In genomic region chr7:51823562-51824338, GRCm38 (mm10) we compare ENCODE assay signal across 20 mouse cellular contexts. TPM values are rescaled to one million over a fixed set of nuclear protein-coding genes. Genes with fewer than 3 reads are reported as not detected.
DNase-seq lines count a peak whose midpoint lies in the region; ATAC-seq and TF ChIP-seq lines count a peak whose summit lies in the region.
"Had no signal": no experiment of that assay in that cellular context is flagged by ENCODE, and none has a peak within 500 bp of the region (broad histone marks: within the 10 kb centered on the region; RNA-seq: fewer than 3 reads in every experiment).

No protein-coding gene starts in this region.

- no peaks in the 10 kb centered on the region for H3K9me3 ChIP-seq in midbrain, embryonic 11.5 days (ENCODE audit: control insufficient read depth, low read length)
- H3K9me3 ChIP-seq in midbrain, embryonic 10.5 days (replicated peaks) = no peaks in the 10 kb centered on the region
- H3K9me3 ChIP-seq in forebrain, embryonic 14.5 days (replicated peaks; ENCODE audit: control insufficient read depth, low read length) = no peaks in the 10 kb centered on the region
- no peaks in the 10 kb centered on the region for H3K9me3 ChIP-seq in hindbrain, embryonic 16.5 days (ENCODE audit: control insufficient read depth, low read length)
- H3K9me3 ChIP-seq in midbrain, postnatal 0 days (ENCODE audit: low read length) = no peaks in the 10 kb centered on the region
- H3K9me3 ChIP-seq: embryonic facial prominence, embryonic 12.5 days; intestine, embryonic 15.5 days; limb, embryonic 12.5 days; liver, embryonic 13.5 days had no signal

- H3K4me2 ChIP-seq in midbrain, embryonic 11.5 days = no peak overlapping the region
- no peak overlapping the region for H3K4me2 ChIP-seq in forebrain, embryonic 14.5 days (ENCODE audit: low read length)
- H3K4me2 ChIP-seq in hindbrain, embryonic 16.5 days (ENCODE audit: low read length) = no peak overlapping the region
- H3K4me2 ChIP-seq in midbrain, postnatal 0 days (ENCODE audit: low read depth, low read length, poor library complexity, severe bottlenecking) = no peak overlapping the region
- H3K4me2 ChIP-seq: embryonic facial prominence, embryonic 12.5 days; intestine, embryonic 15.5 days; limb, embryonic 12.5 days; liver, embryonic 13.5 days; lung, embryonic 14.5 days had no signal

- no peaks in the 10 kb centered on the region for H3K4me1 ChIP-seq in midbrain, embryonic 11.5 days (ENCODE audit: control insufficient read depth, insufficient read depth, low read length)
- H3K4me1 ChIP-seq in midbrain, embryonic 10.5 days = no peaks in the 10 kb centered on the region
- H3K4me1 ChIP-seq in forebrain, embryonic 14.5 days (ENCODE audit: control insufficient read depth, insufficient read depth, low read length) = no peaks in the 10 kb centered on the region
- no peaks in the 10 kb centered on the region for H3K4me1 ChIP-seq in hindbrain, embryonic 16.5 days (ENCODE audit: control insufficient read depth, insufficient read depth, low read depth, low read length)
- no peaks in the 10 kb centered on the region for H3K4me1 ChIP-seq in midbrain, postnatal 0 days (ENCODE audit: insufficient read depth, low read length)
- H3K4me1 ChIP-seq: embryonic facial prominence, embryonic 12.5 days; intestine, embryonic 15.5 days; liver, embryonic 13.5 days had no signal

- no peaks in the 10 kb centered on the region for H3K36me3 ChIP-seq in midbrain, embryonic 11.5 days (ENCODE audit: control insufficient read depth, insufficient read depth, low read length)
- no peaks in the 10 kb centered on the region for H3K36me3 ChIP-seq in midbrain, embryonic 10.5 days
- no peaks in the 10 kb centered on the region for H3K36me3 ChIP-seq in forebrain, embryonic 14.5 days (ENCODE audit: control insufficient read depth, insufficient read depth, low read length)
- H3K36me3 ChIP-seq in hindbrain, embryonic 16.5 days (ENCODE audit: control insufficient read depth, insufficient read depth, low read length) = no peaks in the 10 kb centered on the region
- H3K36me3 ChIP-seq in midbrain, postnatal 0 days (ENCODE audit: insufficient read depth, low read length) = no peaks in the 10 kb centered on the region
- H3K36me3 ChIP-seq: embryonic facial prominence, embryonic 12.5 days; intestine, embryonic 15.5 days; limb, embryonic 12.5 days; liver, embryonic 13.5 days had no signal

- H3K27me3 ChIP-seq in midbrain, embryonic 11.5 days (ENCODE audit: control insufficient read depth, insufficient read depth, low read length) = no peaks in the 10 kb centered on the region
- H3K27me3 ChIP-seq in midbrain, embryonic 10.5 days (ENCODE audit: low read depth, poor library complexity, severe bottlenecking) = no peaks in the 10 kb centered on the region
- H3K27me3 ChIP-seq in forebrain, embryonic 14.5 days (replicated peaks; ENCODE audit: control insufficient read depth, insufficient read depth, low read length) = no peaks in the 10 kb centered on the region
- no peaks in the 10 kb centered on the region for H3K27me3 ChIP-seq in hindbrain, embryonic 16.5 days (replicated peaks; ENCODE audit: control insufficient read depth, insufficient read depth, low read length)
- H3K27me3 ChIP-seq in midbrain, postnatal 0 days (ENCODE audit: insufficient read depth, low read length) = no peaks in the 10 kb centered on the region
- H3K27me3 ChIP-seq: embryonic facial prominence, embryonic 12.5 days; intestine, embryonic 15.5 days; limb, embryonic 12.5 days; liver, embryonic 13.5 days had no signal

- H3K9ac ChIP-seq in midbrain, embryonic 11.5 days (ENCODE audit: low read length) = no peak overlapping the region
- H3K9ac ChIP-seq in forebrain, embryonic 14.5 days (ENCODE audit: low read length) = no peak overlapping the region
- no peak overlapping the region for H3K9ac ChIP-seq in hindbrain, embryonic 16.5 days (ENCODE audit: low read depth, low read length)
- H3K9ac ChIP-seq in midbrain, postnatal 0 days (replicated peaks; ENCODE audit: low read length, poor library complexity, severe bottlenecking) = no peak overlapping the region
- H3K9ac ChIP-seq: embryonic facial prominence, embryonic 12.5 days; intestine, embryonic 15.5 days; limb, embryonic 12.5 days; liver, embryonic 13.5 days; lung, embryonic 14.5 days had no signal

- peak; percentile 66 for ATAC-seq in midbrain, embryonic 11.5 days (ENCODE audit: low FRiP score)
- peak; percentile 77 for ATAC-seq in forebrain, embryonic 14.5 days
- ATAC-seq in hindbrain, embryonic 16.5 days = peak; percentile 71
- ATAC-seq in midbrain, postnatal 0 days (ENCODE audit: low FRiP score) = no peak
- ATAC-seq: intestine, embryonic 15.5 days had no signal

- no peak for DNase-seq in midbrain, embryonic 11.5 days (ENCODE audit: low spot score, missing footprints)
- DNase-seq in midbrain, embryonic 10.5 days (ENCODE audit: low spot score) = no peak
- peak; percentile 80 for DNase-seq in forebrain, embryonic 14.5 days (ENCODE audit: low spot score)
- DNase-seq in midbrain, postnatal 0 days (ENCODE audit: low spot score) = peak; percentile 60
- no peak for DNase-seq in kidney, postnatal 4 days
- DNase-seq in heart, adult 8-10 months (ENCODE audit: low spot score) = no peak
- DNase-seq in layer of hippocampus, postnatal 10 days (ENCODE audit: low spot score in 2 of 2) = no peak
- DNase-seq: cerebellum, adult 2 months; heart, postnatal 36 days; kidney, postnatal 36 days; liver, embryonic 13.5 days; lung, embryonic 14.5 days; lung, postnatal 4 days; right cerebral cortex, postnatal 25 days; thymus, adult 18-20 months; thymus, postnatal 4 days had no signal

- WGBS in midbrain, embryonic 11.5 days = 71% methylated on average over 7 of the region's 7 CpGs
- 87% methylated on average over 7 of the region's 7 CpGs for WGBS in midbrain, embryonic 10.5 days
- 61% methylated on average over 7 of the region's 7 CpGs for WGBS in forebrain, embryonic 14.5 days
- WGBS in hindbrain, embryonic 16.5 days = 56% methylated on average over 7 of the region's 7 CpGs
- 55% methylated on average over 7 of the region's 7 CpGs for whole genome bisulfite sequencing in midbrain, postnatal 0 days

- TF ChIP-seq CTCF in midbrain, postnatal 0 days (IDR thresholded peaks at IDR 0.05) = no peak

- no peak overlapping the region for H3K4me3 ChIP-seq in midbrain, embryonic 11.5 days (ENCODE audit: low read depth, low read length)
- no peak overlapping the region for H3K4me3 ChIP-seq in midbrain, embryonic 10.5 days
- no peak overlapping the region for H3K4me3 ChIP-seq in forebrain, embryonic 14.5 days (ENCODE audit: low read depth, low read length)
- H3K4me3 ChIP-seq in hindbrain, embryonic 16.5 days (ENCODE audit: low read length) = no peak overlapping the region
- H3K4me3 ChIP-seq in midbrain, postnatal 0 days (ENCODE audit: low read depth, low read length) = no peak overlapping the region
- H3K4me3 ChIP-seq: embryonic facial prominence, embryonic 12.5 days; intestine, embryonic 15.5 days; limb, embryonic 12.5 days; liver, embryonic 13.5 days had no signal

- peak overlapping the region; percentile 5; the same call in 1 of the 2 replicates for H3K27ac ChIP-seq in midbrain, embryonic 11.5 days (ENCODE audit: low read depth, low read length)
- H3K27ac ChIP-seq in midbrain, embryonic 10.5 days (replicated peaks) = no peak overlapping the region
- peak overlapping the region; percentile 48; the same call in 1 of the 2 replicates for H3K27ac ChIP-seq in forebrain, embryonic 14.5 days (ENCODE audit: low read depth, low read length)
- no peak overlapping the region for H3K27ac ChIP-seq in hindbrain, embryonic 16.5 days (ENCODE audit: low read depth, low read length)
- no peak overlapping the region for H3K27ac ChIP-seq in midbrain, postnatal 0 days (ENCODE audit: low read depth, low read length)
- H3K27ac ChIP-seq: embryonic facial prominence, embryonic 12.5 days; intestine, embryonic 15.5 days; limb, embryonic 12.5 days; liver, embryonic 13.5 days had no signal

RNA-seq across cellular contexts. Expression of gene Gas2, which starts 38.1 kb away (rescaled TPM):
- 33.5 and 34.1 TPM in 2 replicates for polyA plus RNA-seq in midbrain, embryonic 11.5 days (2014; fragmentation: Nextera tagmentation; extraction: Ambion mirVana)
- 20.2 and 26.0 TPM in 2 replicates for polyA plus RNA-seq in midbrain, embryonic 10.5 days (2016; fragmentation: Nextera tagmentation; extraction: Ambion mirVana)
- polyA plus RNA-seq in forebrain, embryonic 14.5 days (2014; fragmentation: Nextera tagmentation; extraction: Ambion mirVana) = 14.9 and 17.2 TPM in 2 replicates
- 12.3 and 12.4 TPM in 2 replicates for polyA plus RNA-seq in hindbrain, embryonic 16.5 days (2015; fragmentation: Nextera tagmentation; extraction: Ambion mirVana)
- 17.5 and 37.1 TPM in 2 replicates for total RNA-seq in midbrain, postnatal 0 days (2014; rRNA removed)
- polyA plus RNA-seq in midbrain, postnatal 0 days (2015; fragmentation: Nextera tagmentation; extraction: Ambion mirVana) = 14.7 and 15.0 TPM in 2 replicates
- 1 to 10 TPM; 3.2 to 4.7 (median 4.4) TPM for total RNA-seq in heart, adult 8-10 months (2022)
- 10 to 100 TPM; 17.4 to 21.8 TPM for total RNA-seq in layer of hippocampus, postnatal 10 days (2021)

RNA-seq across cellular contexts. Expression of gene Fancf, which starts 38.3 kb away (rescaled TPM):
- 14.3 and 14.4 TPM in 2 replicates for polyA plus RNA-seq in midbrain, embryonic 11.5 days (2014; fragmentation: Nextera tagmentation; extraction: Ambion mirVana)
- 7.0 and 10.1 TPM in 2 replicates for polyA plus RNA-seq in midbrain, embryonic 10.5 days (2016; fragmentation: Nextera tagmentation; extraction: Ambion mirVana)
- 6.4 and 7.3 TPM in 2 replicates for polyA plus RNA-seq in forebrain, embryonic 14.5 days (2014; fragmentation: Nextera tagmentation; extraction: Ambion mirVana)
- 2.5 and 5.6 TPM in 2 replicates for polyA plus RNA-seq in hindbrain, embryonic 16.5 days (2015; fragmentation: Nextera tagmentation; extraction: Ambion mirVana)
- 10.6 and 11.3 TPM in 2 replicates for total RNA-seq in midbrain, postnatal 0 days (2014; rRNA removed)
- polyA plus RNA-seq in midbrain, postnatal 0 days (2015; fragmentation: Nextera tagmentation; extraction: Ambion mirVana) = 7.0 and 8.2 TPM in 2 replicates
- 1 to 10 TPM; 1.1 to 2.3 (median 1.9) TPM for total RNA-seq in heart, adult 8-10 months (2022)
- 1 to 10 TPM; 5.5 to 6.0 TPM for total RNA-seq in layer of hippocampus, postnatal 10 days (2021)

Comparison
In these comparisons a context has a peak if more than half of its experiments do, and no peak if none do; other contexts are left out.
1. DNase-seq: peak in forebrain, embryonic 14.5 days (single experiment) and midbrain, postnatal 0 days (single experiment); none in midbrain, embryonic 11.5 days (single experiment), midbrain, embryonic 10.5 days (single experiment), kidney, postnatal 4 days (0 of 2), heart, adult 8-10 months (single experiment) and layer of hippocampus, postnatal 10 days (0 of 2).
2. H3K27ac ChIP-seq: peak in midbrain, embryonic 11.5 days (single experiment) and forebrain, embryonic 14.5 days (single experiment); none in midbrain, embryonic 10.5 days (single experiment), hindbrain, embryonic 16.5 days (single experiment) and midbrain, postnatal 0 days (single experiment).